Mouse (Mus musculus): ENCODE measurements at regions not wholly inside any gene's neighbourhood (a gene's known extent, or its start where the extent isn't known, plus 50 kb on each side); places are given as distances from the start of the nearest gene placed in this dataset.

- peak; percentile 2 for DNase-seq (ENCODE audit: low read depth)
Observed at GRCm38 (mm10) chrX:99215111-99215510, 79.2 kb downstream of the Efnb1 start.

GRCm38 (mm10) chrX:99213565-99214153 lies 77.7 kb downstream of the Efnb1 start:
- no peak for DNase-seq (ENCODE audit: low read depth)

- no peak for DNase-seq (ENCODE audit: low read depth)
Observed at GRCm38 (mm10) chrX:99204077-99204476, 68.1 kb downstream of the Efnb1 start.

- DNase-seq (ENCODE audit: low read depth): no peak
Observed at GRCm38 (mm10) chrX:99201081-99201480, 65.2 kb downstream of the Efnb1 start.

- DNase-seq (ENCODE audit: low read depth): no peak
Observed at GRCm38 (mm10) chrX:99199669-99200068, 63.7 kb downstream of the Efnb1 start.

- DNase-seq (ENCODE audit: low read depth): no peak
Observed at GRCm38 (mm10) chrX:99198961-99199631, 63.2 kb downstream of the Efnb1 start.

Measured in NIH3T3 (cell line).